Mouse (Mus musculus) embryonic facial prominence, embryonic 14.5 days (tissue): Measurements from ENCODE around the gene Mef2b. TPM values are rescaled to one million over a fixed set of nuclear protein-coding genes. Genes with fewer than 3 reads are reported as not detected.

ENCODE experiments used
- ATAC-seq: fragments of 200-750 bp; cut with Nextera tagmentation; 2 replicates; pipeline ENCODE4 v1.8.0; 2017; ENCODE audit warnings: low read depth, moderate number of reproducible peaks, moderate TSS enrichment
- DNase-seq: peaks from one replicate; pipeline ENCODE4 v3.0.0-alpha.2; 2015; ENCODE audit warnings: low spot score
- H3K27ac ChIP-seq: fragments of 300-500 bp; sonication (generic); replicated peaks from 2 replicates; pipeline ENCODE4 v1.5.1; 2014; ENCODE audit warnings: low read depth, mild to moderate bottlenecking, low read length, moderate library complexity
- H3K27me3 ChIP-seq: fragments of 300-500 bp; sonication (generic); replicated peaks from 2 replicates; pipeline ENCODE4 v1.6.1; 2014; ENCODE audit warnings: low read length; ENCODE audit not compliant: control insufficient read depth, insufficient read depth
- H3K36me3 ChIP-seq: fragments of 300-500 bp; sonication (generic); 2 replicates; pipeline ENCODE4 v1.6.1; 2014; ENCODE audit warnings: low read length, mixed read lengths; ENCODE audit not compliant: control insufficient read depth, insufficient read depth
- H3K4me1 ChIP-seq: fragments of 300-500 bp; sonication (generic); 2 replicates; pipeline ENCODE4 v1.6.1; 2014; ENCODE audit warnings: antibody characterized with exemption, low read length; ENCODE audit not compliant: control insufficient read depth, insufficient read depth
- H3K4me2 ChIP-seq: fragments of 300-500 bp; sonication (generic); 2 replicates; pipeline ENCODE4 v1.6.1; 2014; ENCODE audit warnings: low read depth, mild to moderate bottlenecking, low read length, moderate library complexity, mixed read lengths
- H3K4me3 ChIP-seq: fragments of 300-500 bp; sonication (generic); 2 replicates; pipeline ENCODE4 v1.5.1; 2014; ENCODE audit warnings: low read depth, mild to moderate bottlenecking, low read length
- H3K9ac ChIP-seq: fragments of 300-500 bp; sonication (generic); 2 replicates; pipeline ENCODE4 v1.6.1; 2014; ENCODE audit warnings: low read depth, mild to moderate bottlenecking, low read length, moderate library complexity, mixed read lengths
- H3K9me3 ChIP-seq: fragments of 300-500 bp; sonication (generic); 2 replicates; pipeline ENCODE4 v1.6.1; 2016; ENCODE audit warnings: low read length; ENCODE audit not compliant: control insufficient read depth
- WGBS: fragments of 180-500 bp; shearing (Covaris S2); extraction: QIAGEN DNeasy Blood & Tissue Kit; methylation state at CpG from one replicate; pipeline ENCODE4 v1.1.7; 2014; 5-methylcytosine and 5-hydroxymethylcytosine counted together
- polyA plus RNA-seq: library from polyadenylated mRNA; unstranded; fragments of >200 nt; fragmentation: Nextera tagmentation; extraction: Ambion mirVana; gene quantifications from 2 replicates; pipeline ENCODE4 v1.2.1, GENCODE M21; 2014

Mef2b gene
- polyA plus RNA-seq, 1 experiment from 2014 or later: 4.9 TPM

DNA sequence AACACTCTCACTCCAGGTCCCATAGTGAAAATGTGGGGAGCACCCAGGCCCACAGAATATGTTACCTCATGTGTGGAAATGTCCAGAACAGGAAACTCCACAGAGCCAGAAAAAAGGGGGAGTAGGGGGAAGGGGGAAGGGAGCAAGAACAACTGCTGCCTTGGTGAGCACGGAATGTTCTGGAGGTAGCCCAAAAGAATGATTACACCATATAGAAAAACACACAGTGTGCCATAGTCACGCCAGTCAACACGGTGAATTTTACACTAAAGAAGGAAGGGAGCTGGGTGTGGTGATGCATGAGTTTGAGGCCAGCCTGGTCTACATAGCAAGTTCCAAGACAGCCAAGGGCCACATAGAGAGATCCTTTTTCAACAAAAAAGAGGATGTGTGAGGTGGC is 23.8 kb downstream of the Mef2b start:
- H3K4me3 ChIP-seq: no peak overlapping the region
- ATAC-seq: no peak
- H3K27me3 ChIP-seq: peaks cover 19% of the 10 kb centered on the region
- no peak overlapping the region for H3K27ac ChIP-seq
- 72% methylated on average over 3 of the region's 3 CpGs for WGBS
- H3K4me1 ChIP-seq: no peaks in the 10 kb centered on the region
- H3K9ac ChIP-seq: no peak overlapping the region
- H3K4me2 ChIP-seq: no peak overlapping the region
- no peaks in the 10 kb centered on the region for H3K9me3 ChIP-seq
- H3K36me3 ChIP-seq: no peaks in the 10 kb centered on the region
- DNase-seq: no peak

DNA sequence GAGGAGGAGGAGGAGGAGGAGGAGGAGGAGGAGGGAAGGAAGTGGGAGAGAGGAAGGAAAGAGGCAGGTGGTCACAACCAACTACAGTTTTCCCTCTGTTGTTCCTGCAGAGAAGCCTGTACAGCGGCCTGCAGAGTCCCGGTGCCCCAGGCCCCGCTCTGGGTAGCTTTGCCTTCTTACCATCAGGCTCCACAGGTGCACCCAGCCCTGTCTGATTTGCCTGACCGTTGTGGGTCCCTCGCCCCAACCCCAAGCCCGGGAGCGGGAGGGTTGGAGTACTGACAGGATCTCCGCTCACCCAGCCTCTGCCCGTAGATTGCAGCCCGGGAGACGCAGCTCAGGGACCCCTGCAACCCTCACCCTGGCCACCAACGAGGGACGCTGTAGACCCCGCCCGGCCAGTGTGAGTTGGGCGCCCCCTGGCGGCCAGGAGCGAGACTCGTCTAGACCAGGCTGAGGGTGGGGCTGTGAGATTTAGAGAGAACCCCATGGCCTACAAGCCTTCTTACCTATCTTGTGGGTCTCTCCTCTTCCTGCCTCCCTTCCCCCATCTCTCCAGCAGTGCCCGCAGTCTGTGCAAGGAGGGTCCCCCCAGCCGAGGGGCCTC is 27.1 kb downstream of the Mef2b start:
- H3K4me3 ChIP-seq: peak overlapping the region; percentile 22; the same call in 1 of the 2 replicates
- H3K36me3 ChIP-seq: no peaks in the 10 kb centered on the region
- H3K4me2 ChIP-seq: peak overlapping the region; percentile 54
- peaks cover 19% of the 10 kb centered on the region for H3K27me3 ChIP-seq
- ATAC-seq: peak; percentile 89
- DNase-seq: peak; percentile 65
- peak overlapping the region; percentile 30; the same call in 1 of the 2 replicates for H3K9ac ChIP-seq
- 2% methylated on average over 11 of the region's 21 CpGs for WGBS
- no peak overlapping the region for H3K27ac ChIP-seq
- no peaks in the 10 kb centered on the region for H3K9me3 ChIP-seq
- 0 out of 2 replicates have a peak, but pooled peaks cover 2% of the 10 kb centered on the region for H3K4me1 ChIP-seq

DNA sequence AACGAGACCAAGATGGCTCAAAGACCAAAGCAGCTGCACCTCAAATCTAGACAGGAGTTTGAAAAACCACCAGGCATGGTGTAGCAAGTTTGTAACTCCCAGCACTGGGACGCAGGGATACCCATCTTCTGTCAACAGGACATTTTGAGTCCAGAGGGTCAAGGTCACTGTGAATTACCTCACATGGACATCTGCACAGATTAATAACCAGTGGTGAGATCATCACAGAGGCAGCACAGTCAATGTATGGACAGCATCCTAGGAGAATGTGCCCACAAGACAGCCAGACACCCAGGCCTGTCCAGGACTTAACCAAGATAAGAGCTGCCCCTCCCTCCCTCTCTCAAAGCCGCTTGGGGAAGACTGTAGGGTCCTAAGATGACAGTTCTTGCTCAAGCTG is 30.6 kb downstream of the Mef2b start:
- Histone ChIP-seq H3K27me3 (peaks cover 16% of the 10 kb centered on the region), H3K9ac (no peak overlapping the region), H3K27ac (no peak overlapping the region), H3K4me3 (no peak overlapping the region), H3K4me1 (peaks cover 12% of the 10 kb centered on the region; the same call in 1 of the 2 replicates), H3K9me3 (no peaks in the 10 kb centered on the region), H3K36me3 (no peaks in the 10 kb centered on the region), H3K4me2 (no peak overlapping the region)
- ATAC-seq (no peak), DNase-seq (no peak)
- WGBS: 77% methylated on average over 3 of the region's 3 CpGs

DNA sequence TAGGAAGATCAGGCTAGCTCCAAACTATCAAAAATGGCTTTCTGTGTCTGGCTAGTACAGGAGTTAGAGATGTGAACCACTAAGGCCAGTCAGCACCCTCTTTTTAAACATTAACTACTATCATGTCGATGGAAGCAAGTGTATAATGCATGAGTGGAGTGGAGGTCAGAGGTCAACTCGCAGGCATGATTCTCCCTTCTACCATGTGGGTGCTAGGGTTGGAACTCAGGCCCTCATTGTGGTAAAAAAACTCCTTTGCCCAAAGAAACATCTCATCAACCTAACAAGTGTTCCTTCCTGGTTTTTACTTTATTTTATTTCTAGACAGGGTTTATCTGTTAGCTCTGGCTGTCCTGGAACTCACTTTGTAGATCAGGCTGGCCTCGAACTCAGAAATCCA is 31.2 kb downstream of the Mef2b start:
- Histone ChIP-seq H3K36me3 (no peaks in the 10 kb centered on the region), H3K27ac (no peak overlapping the region), H3K4me1 (peaks cover 12% of the 10 kb centered on the region; the same call in 1 of the 2 replicates), H3K27me3 (peaks cover 10% of the 10 kb centered on the region), H3K4me2 (no peak overlapping the region), H3K9me3 (no peaks in the 10 kb centered on the region), H3K4me3 (no peak overlapping the region), H3K9ac (no peak overlapping the region)
- ATAC-seq (no peak), DNase-seq (no peak)
- WGBS: 80% methylated on average over 3 of the region's 3 CpGs

DNA sequence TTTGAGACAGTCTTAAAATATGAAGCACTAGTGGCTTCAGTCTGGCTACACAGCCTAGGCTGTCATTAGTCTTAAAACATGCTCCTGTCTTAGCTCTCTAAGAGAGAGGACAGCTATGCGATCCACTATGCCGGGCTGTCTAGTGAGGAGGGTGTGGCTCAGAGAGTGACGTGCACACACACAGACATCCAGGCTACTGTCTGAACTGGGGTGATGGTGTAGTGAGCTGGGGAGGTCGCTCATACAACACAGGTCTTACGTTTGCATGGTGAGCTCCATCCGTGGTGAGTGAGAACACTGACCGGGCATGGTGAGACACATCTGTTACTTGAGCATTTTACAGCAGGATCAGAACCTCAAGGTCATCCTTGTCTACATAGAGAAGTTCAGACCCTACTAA is 31.7 kb downstream of the Mef2b start:
- H3K27ac ChIP-seq: peak overlapping the region; percentile 63; the same call in 1 of the 2 replicates
- H3K4me1 ChIP-seq: peaks cover 12% of the 10 kb centered on the region; the same call in 1 of the 2 replicates
- DNase-seq (no peak), ATAC-seq (no peak)
- H3K27me3 ChIP-seq: 0 out of 2 replicates have a peak, but pooled peaks cover 6% of the 10 kb centered on the region
- peak overlapping the region; percentile 77 for H3K4me2 ChIP-seq
- no peaks in the 10 kb centered on the region for H3K9me3 ChIP-seq
- no peak overlapping the region for H3K4me3 ChIP-seq
- H3K9ac ChIP-seq: no peak overlapping the region
- 82% methylated on average over 7 of the region's 7 CpGs for whole genome bisulfite sequencing
- H3K36me3 ChIP-seq: no peaks in the 10 kb centered on the region

DNA sequence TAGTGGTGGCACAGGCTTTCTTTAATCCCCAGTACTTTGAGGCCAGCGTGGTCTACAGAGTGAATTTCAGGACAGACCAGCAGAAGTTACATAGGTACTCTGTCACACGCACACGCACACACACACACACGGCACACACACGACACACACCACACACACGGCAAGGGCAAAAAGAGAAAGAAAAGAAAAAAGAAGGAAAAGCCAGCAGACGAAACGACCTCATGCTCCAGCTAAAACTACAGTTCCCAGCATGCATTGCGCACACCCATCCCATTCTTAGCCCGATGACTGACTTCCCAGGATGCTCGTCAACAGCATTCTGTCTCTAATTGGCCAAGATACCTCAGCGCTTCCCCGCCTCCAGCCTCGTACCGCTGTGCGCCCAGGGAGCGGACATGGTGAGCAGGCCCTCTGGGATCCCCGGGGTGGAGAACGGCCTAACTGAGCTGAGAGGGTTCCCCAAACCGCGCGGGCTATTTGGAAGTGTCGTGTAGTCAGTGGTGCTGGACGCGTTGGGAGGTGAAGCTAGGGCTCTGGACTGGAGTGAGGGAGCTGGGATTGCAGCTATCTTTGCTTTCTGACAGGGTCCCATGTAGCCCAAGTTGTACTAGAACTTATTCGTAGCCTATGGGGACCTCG is 32.7 kb downstream of the Mef2b start, which contains the start of gene Tmem161a:
Gene Tmem161a, plus strand, starts transcription at position 314 of the 639 bp plus-strand sequence.
- peak; percentile 97 for ATAC-seq
- peaks cover 12% of the 10 kb centered on the region; the same call in 1 of the 2 replicates for H3K4me1 ChIP-seq
- 0 out of 2 replicates have a peak, but pooled peaks cover 3% of the 10 kb centered on the region for H3K27me3 ChIP-seq
- no peaks in the 10 kb centered on the region for H3K9me3 ChIP-seq
- peak within 1 kb of the TSS; percentile 69 for H3K4me3 ChIP-seq
- WGBS: 2% methylated on average over 26 of the region's 27 CpGs
- H3K36me3 ChIP-seq: peaks cover 7% of the 10 kb centered on the region; the same call in 1 of the 2 replicates
- H3K27ac ChIP-seq: peak within 1 kb of the TSS; percentile 63
- H3K9ac ChIP-seq: peak within 1 kb of the TSS; percentile 71
- peak within 1 kb of the TSS; percentile 77 for H3K4me2 ChIP-seq
- DNase-seq: peak; percentile 98

DNA sequence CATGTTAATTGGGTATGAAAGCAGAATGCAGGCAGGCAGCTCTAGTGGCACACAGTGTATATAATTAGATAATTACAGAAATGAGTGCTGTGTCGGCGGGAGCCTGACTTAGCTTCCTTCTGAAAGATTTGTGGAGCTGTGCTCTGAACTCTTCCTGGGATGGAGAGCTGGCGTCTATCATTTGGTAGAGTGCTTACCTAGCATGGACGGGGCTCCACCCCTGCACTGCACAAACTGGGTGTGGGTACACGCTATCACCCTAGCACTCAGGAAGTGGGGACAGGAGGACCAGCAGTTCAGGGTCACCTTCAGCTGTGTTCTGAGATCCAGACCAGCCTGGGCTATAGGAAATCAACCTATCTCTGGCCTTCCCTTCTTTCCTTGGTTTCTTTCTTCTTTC is 33.8 kb downstream of the Mef2b start:
- peak overlapping the region; percentile 77 for H3K4me2 ChIP-seq
- ATAC-seq: no peak
- peaks cover 16% of the 10 kb centered on the region for H3K36me3 ChIP-seq
- no peak for DNase-seq
- 74% methylated on average over 5 of the region's 5 CpGs for WGBS
- H3K9ac ChIP-seq: no peak overlapping the region
- H3K9me3 ChIP-seq: no peaks in the 10 kb centered on the region
- peak overlapping the region; percentile 69; the same call in 1 of the 2 replicates for H3K4me3 ChIP-seq
- peaks cover 12% of the 10 kb centered on the region; the same call in 1 of the 2 replicates for H3K4me1 ChIP-seq
- no peaks in the 10 kb centered on the region for H3K27me3 ChIP-seq
- no peak overlapping the region for H3K27ac ChIP-seq

DNA sequence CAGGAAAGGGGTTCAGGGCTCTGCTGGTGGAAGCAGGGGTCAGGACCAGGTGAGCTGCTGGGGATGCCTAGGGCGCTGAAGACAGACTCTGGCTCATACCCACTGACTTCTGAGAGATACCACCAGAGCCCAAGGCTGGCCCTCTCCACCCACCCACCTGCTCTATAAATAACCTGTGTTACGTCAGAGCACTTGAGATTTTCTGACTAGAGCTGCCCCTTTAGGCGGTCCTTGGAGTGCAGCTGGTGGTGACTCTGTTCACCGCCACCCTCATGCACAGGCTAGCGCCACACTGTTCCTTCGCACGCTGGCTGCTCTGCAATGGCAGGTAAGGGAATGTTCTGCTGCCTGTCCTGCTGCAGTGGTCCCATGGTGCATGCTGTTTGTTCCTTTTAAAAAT is 34.6 kb downstream of the Mef2b start:
- Histone ChIP-seq H3K4me3 (no peak overlapping the region), H3K4me2 (no peak overlapping the region), H3K27ac (no peak overlapping the region), H3K4me1 (peaks cover 12% of the 10 kb centered on the region; the same call in 1 of the 2 replicates), H3K9ac (no peak overlapping the region), H3K9me3 (no peaks in the 10 kb centered on the region), H3K27me3 (no peaks in the 10 kb centered on the region), H3K36me3 (peaks cover 24% of the 10 kb centered on the region)
- ATAC-seq: no peak
- 86% methylated on average over 7 of the region's 7 CpGs for WGBS
- no peak for DNase-seq
